ENCODE assay signal across 10 mouse cellular contexts in the genomic region with DNA sequence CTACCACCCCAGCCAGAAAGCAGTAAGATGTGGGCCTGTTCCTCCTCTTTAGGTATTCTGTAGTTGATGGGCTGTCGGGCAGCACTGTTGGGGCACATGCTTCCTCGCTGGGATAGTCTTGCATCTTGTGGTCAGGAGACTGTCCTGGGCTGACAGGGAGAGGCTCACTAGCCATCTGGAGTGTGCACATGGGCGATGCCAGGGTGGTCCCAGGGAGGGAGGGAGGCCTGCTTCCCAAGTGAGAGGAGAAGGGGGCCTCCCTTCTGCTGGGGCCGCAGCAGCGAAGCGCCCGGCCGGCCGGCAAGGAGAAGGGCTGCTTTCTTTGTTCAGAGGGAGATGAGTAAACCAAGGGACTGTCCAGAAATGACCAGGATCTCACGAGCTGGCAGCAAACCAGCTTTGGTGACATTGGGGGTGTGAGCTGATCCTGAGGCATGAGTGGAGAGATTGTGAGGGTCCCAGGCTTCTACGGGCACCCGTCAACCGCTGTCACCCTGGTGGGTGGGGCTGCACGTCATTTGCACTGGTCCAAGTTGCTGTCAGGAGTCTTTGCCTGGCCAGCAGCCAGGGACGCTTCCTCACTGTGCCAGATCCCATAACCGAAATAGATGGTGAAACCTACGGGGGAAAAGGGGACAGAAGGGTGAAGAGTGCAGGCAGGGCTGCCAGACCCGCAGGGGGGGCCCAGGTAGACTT.
DNase-seq lines count a peak whose midpoint lies in the region; ATAC-seq lines count a peak whose summit lies in the region.
"Had no signal": no experiment of that assay in that cellular context is flagged by ENCODE, and none has a peak within 500 bp of the region (broad histone marks: within the 10 kb centered on the region; RNA-seq: fewer than 3 reads in every experiment).

No protein-coding gene starts in this region.

- H3K27ac ChIP-seq in forebrain, embryonic 15.5 days (replicated peaks) = no peak overlapping the region
- no peak overlapping the region for H3K27ac ChIP-seq in forebrain, embryonic 12.5 days
- no peak overlapping the region for H3K27ac ChIP-seq in hindbrain, embryonic 15.5 days (replicated peaks)
- no peak overlapping the region for H3K27ac ChIP-seq in hindbrain, embryonic 11.5 days (ENCODE audit: low read depth, low read length)
- H3K27ac ChIP-seq in neural tube, embryonic 12.5 days = no peak overlapping the region
- no peak overlapping the region for H3K27ac ChIP-seq in neural tube, embryonic 15.5 days (replicated peaks)
- H3K27ac ChIP-seq in midbrain, embryonic 16.5 days (ENCODE audit: low read length) = no peak overlapping the region
- H3K27ac ChIP-seq: gastrocnemius, adult 2 months had no signal

- H3K4me2 ChIP-seq in forebrain, embryonic 15.5 days (replicated peaks) = no peak overlapping the region
- no peak overlapping the region for H3K4me2 ChIP-seq in forebrain, embryonic 12.5 days
- H3K4me2 ChIP-seq in hindbrain, embryonic 15.5 days = no peak overlapping the region
- no peak overlapping the region for H3K4me2 ChIP-seq in hindbrain, embryonic 11.5 days (replicated peaks; ENCODE audit: low read depth, low read length)
- H3K4me2 ChIP-seq in neural tube, embryonic 12.5 days (replicated peaks) = no peak overlapping the region
- no peak overlapping the region for H3K4me2 ChIP-seq in neural tube, embryonic 15.5 days
- H3K4me2 ChIP-seq in midbrain, embryonic 16.5 days (ENCODE audit: low read length) = no peak overlapping the region

- no peak overlapping the region for H3K9ac ChIP-seq in forebrain, embryonic 15.5 days (replicated peaks)
- no peak overlapping the region; the same call in 1 of the 2 replicates for H3K9ac ChIP-seq in forebrain, embryonic 12.5 days
- no peak overlapping the region for H3K9ac ChIP-seq in hindbrain, embryonic 15.5 days
- no peak overlapping the region for H3K9ac ChIP-seq in hindbrain, embryonic 11.5 days (ENCODE audit: low read depth, low read length)
- H3K9ac ChIP-seq in neural tube, embryonic 12.5 days = no peak overlapping the region
- H3K9ac ChIP-seq in neural tube, embryonic 15.5 days (replicated peaks) = no peak overlapping the region
- no peak overlapping the region for H3K9ac ChIP-seq in midbrain, embryonic 16.5 days (ENCODE audit: low read depth, low read length)

- no peaks in the 10 kb centered on the region for H3K9me3 ChIP-seq in forebrain, embryonic 15.5 days
- H3K9me3 ChIP-seq in forebrain, embryonic 12.5 days = no peaks in the 10 kb centered on the region
- no peaks in the 10 kb centered on the region for H3K9me3 ChIP-seq in hindbrain, embryonic 15.5 days
- no peaks in the 10 kb centered on the region for H3K9me3 ChIP-seq in hindbrain, embryonic 11.5 days (ENCODE audit: control insufficient read depth, low read length)
- H3K9me3 ChIP-seq in neural tube, embryonic 12.5 days = no peaks in the 10 kb centered on the region
- H3K9me3 ChIP-seq in neural tube, embryonic 15.5 days (replicated peaks) = no peaks in the 10 kb centered on the region
- H3K9me3 ChIP-seq in midbrain, embryonic 16.5 days (replicated peaks; ENCODE audit: control insufficient read depth, low read length, poor library complexity, severe bottlenecking) = no peaks in the 10 kb centered on the region
- H3K9me3 ChIP-seq: G1E had no signal

- no peak overlapping the region for H3K4me3 ChIP-seq in forebrain, embryonic 15.5 days
- no peak overlapping the region for H3K4me3 ChIP-seq in forebrain, embryonic 12.5 days (replicated peaks)
- H3K4me3 ChIP-seq in hindbrain, embryonic 15.5 days = no peak overlapping the region
- no peak overlapping the region for H3K4me3 ChIP-seq in hindbrain, embryonic 11.5 days (ENCODE audit: low read depth, low read length)
- H3K4me3 ChIP-seq in neural tube, embryonic 12.5 days = no peak overlapping the region
- no peak overlapping the region for H3K4me3 ChIP-seq in neural tube, embryonic 15.5 days (replicated peaks)
- no peak overlapping the region for H3K4me3 ChIP-seq in midbrain, embryonic 16.5 days (ENCODE audit: low read depth, low read length)
- H3K4me3 ChIP-seq: gastrocnemius, adult 2 months had no signal

- DNase-seq in hindbrain, embryonic 11.5 days (ENCODE audit: low spot score) = no peak
- DNase-seq in thymus, postnatal 0 days (ENCODE audit: low spot score) = no peak

- no peaks in the 10 kb centered on the region for H3K27me3 ChIP-seq in forebrain, embryonic 15.5 days
- H3K27me3 ChIP-seq in forebrain, embryonic 12.5 days = no peaks in the 10 kb centered on the region
- no peaks in the 10 kb centered on the region for H3K27me3 ChIP-seq in hindbrain, embryonic 15.5 days
- no peaks in the 10 kb centered on the region for H3K27me3 ChIP-seq in hindbrain, embryonic 11.5 days (ENCODE audit: control insufficient read depth, insufficient read depth, low read length)
- H3K27me3 ChIP-seq in neural tube, embryonic 12.5 days (replicated peaks) = no peaks in the 10 kb centered on the region
- H3K27me3 ChIP-seq in neural tube, embryonic 15.5 days (replicated peaks) = no peaks in the 10 kb centered on the region
- H3K27me3 ChIP-seq in midbrain, embryonic 16.5 days (ENCODE audit: control insufficient read depth, insufficient read depth, low read depth, low read length) = no peaks in the 10 kb centered on the region

- H3K36me3 ChIP-seq in forebrain, embryonic 15.5 days = peaks cover 8% of the 10 kb centered on the region; the same call in 1 of the 2 replicates
- H3K36me3 ChIP-seq in forebrain, embryonic 12.5 days (replicated peaks) = peaks cover 36% of the 10 kb centered on the region
- H3K36me3 ChIP-seq in hindbrain, embryonic 15.5 days = 0 out of 2 replicates have a peak, but pooled peaks cover 11% of the 10 kb centered on the region
- H3K36me3 ChIP-seq in hindbrain, embryonic 11.5 days (ENCODE audit: control insufficient read depth, insufficient read depth, low read length) = no peaks in the 10 kb centered on the region
- H3K36me3 ChIP-seq in neural tube, embryonic 12.5 days = peaks cover 8% of the 10 kb centered on the region; the same call in 1 of the 2 replicates
- H3K36me3 ChIP-seq in neural tube, embryonic 15.5 days = peaks cover 22% of the 10 kb centered on the region; the same call in 1 of the 2 replicates
- H3K36me3 ChIP-seq in midbrain, embryonic 16.5 days (ENCODE audit: control insufficient read depth, insufficient read depth, low read length) = peaks cover 2% of the 10 kb centered on the region; the same call in 1 of the 2 replicates

- H3K4me1 ChIP-seq in forebrain, embryonic 15.5 days = no peaks in the 10 kb centered on the region
- no peaks in the 10 kb centered on the region; the same call in 1 of the 2 replicates for H3K4me1 ChIP-seq in forebrain, embryonic 12.5 days
- no peaks in the 10 kb centered on the region for H3K4me1 ChIP-seq in hindbrain, embryonic 15.5 days (replicated peaks)
- H3K4me1 ChIP-seq in hindbrain, embryonic 11.5 days (replicated peaks; ENCODE audit: control insufficient read depth, insufficient read depth, low read length) = no peaks in the 10 kb centered on the region
- H3K4me1 ChIP-seq in neural tube, embryonic 12.5 days = no peaks in the 10 kb centered on the region
- H3K4me1 ChIP-seq in neural tube, embryonic 15.5 days = peaks cover 7% of the 10 kb centered on the region
- H3K4me1 ChIP-seq in midbrain, embryonic 16.5 days (ENCODE audit: control insufficient read depth, insufficient read depth, low read length) = no peaks in the 10 kb centered on the region

- WGBS in forebrain, embryonic 15.5 days = 81% methylated on average over 18 of the region's 18 CpGs
- 88% methylated on average over 18 of the region's 18 CpGs for WGBS in forebrain, embryonic 12.5 days
- 79% methylated on average over 18 of the region's 18 CpGs for WGBS in hindbrain, embryonic 15.5 days
- WGBS in hindbrain, embryonic 11.5 days = 89% methylated on average over 18 of the region's 18 CpGs
- 90% methylated on average over 18 of the region's 18 CpGs for WGBS in neural tube, embryonic 12.5 days
- 88% methylated on average over 18 of the region's 18 CpGs for WGBS in neural tube, embryonic 15.5 days
- WGBS in midbrain, embryonic 16.5 days = 83% methylated on average over 18 of the region's 18 CpGs

- ATAC-seq in forebrain, embryonic 15.5 days (replicated peaks) = peak; percentile 34
- ATAC-seq in forebrain, embryonic 12.5 days (ENCODE audit: low FRiP score) = no peak; the same call in 1 of the 2 replicates
- peak; percentile 24; the same call in 1 of the 2 replicates for ATAC-seq in hindbrain, embryonic 15.5 days (ENCODE audit: low FRiP score, low read depth)
- ATAC-seq in hindbrain, embryonic 11.5 days (ENCODE audit: low FRiP score) = no peak
- ATAC-seq in neural tube, embryonic 12.5 days (ENCODE audit: low FRiP score, low read depth) = peak; percentile 37
- ATAC-seq in neural tube, embryonic 15.5 days (ENCODE audit: low FRiP score) = no peak
- peak; percentile 6 for ATAC-seq in midbrain, embryonic 16.5 days

Comparison
In these comparisons a context has a peak if more than half of its experiments do, and no peak if none do; other contexts are left out.
1. ATAC-seq: peak in forebrain, embryonic 15.5 days (single experiment), hindbrain, embryonic 15.5 days (single experiment), neural tube, embryonic 12.5 days (single experiment) and midbrain, embryonic 16.5 days (single experiment); none in forebrain, embryonic 12.5 days (single experiment), hindbrain, embryonic 11.5 days (single experiment) and neural tube, embryonic 15.5 days (single experiment).